Mouse (Mus musculus): Measurements from ENCODE around the gene Ralgapa2. TPM values are rescaled to one million over a fixed set of nuclear protein-coding genes. Genes with fewer than 3 reads are reported as not detected.

The Ralgapa2 gene
- polyA plus RNA-seq, 1 experiment from 2014 or later = 9.0 TPM

DNA sequence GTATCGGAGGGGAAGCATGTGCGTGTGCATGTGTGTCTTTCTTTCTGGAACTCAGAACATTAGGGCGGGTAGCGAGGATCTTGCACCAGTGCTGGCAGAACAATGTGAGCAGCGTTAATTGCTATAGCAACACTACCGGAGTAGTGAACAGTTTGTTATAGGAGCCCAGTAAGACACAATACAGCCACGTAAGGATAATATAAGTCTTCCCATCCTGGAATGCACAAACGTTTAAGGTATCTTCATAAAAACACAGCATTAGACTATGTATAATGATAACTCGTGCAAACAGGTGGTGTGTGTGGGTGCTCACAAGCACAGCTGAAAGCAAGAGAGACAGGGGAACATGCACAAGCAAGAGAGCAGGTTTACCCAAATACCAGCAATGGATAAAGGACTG lies 16.4 kb downstream of the Ralgapa2 start:
- H3K4me1 ChIP-seq = no peaks in the 10 kb centered on the region
- no peak overlapping the region for H3K9ac ChIP-seq
- no peaks in the 10 kb centered on the region for H3K27me3 ChIP-seq (replicated peaks)
- H3K4me2 ChIP-seq = no peak overlapping the region
- WGBS = 84% methylated on average over 9 of the region's 9 CpGs
- H3K36me3 ChIP-seq = no peaks in the 10 kb centered on the region
- H3K9me3 ChIP-seq = no peaks in the 10 kb centered on the region
- no peak overlapping the region for H3K27ac ChIP-seq
- H3K4me3 ChIP-seq (replicated peaks) = no peak overlapping the region
- ATAC-seq (ENCODE audit: insufficient read depth, low FRiP score, low read depth) = no peak

DNA sequence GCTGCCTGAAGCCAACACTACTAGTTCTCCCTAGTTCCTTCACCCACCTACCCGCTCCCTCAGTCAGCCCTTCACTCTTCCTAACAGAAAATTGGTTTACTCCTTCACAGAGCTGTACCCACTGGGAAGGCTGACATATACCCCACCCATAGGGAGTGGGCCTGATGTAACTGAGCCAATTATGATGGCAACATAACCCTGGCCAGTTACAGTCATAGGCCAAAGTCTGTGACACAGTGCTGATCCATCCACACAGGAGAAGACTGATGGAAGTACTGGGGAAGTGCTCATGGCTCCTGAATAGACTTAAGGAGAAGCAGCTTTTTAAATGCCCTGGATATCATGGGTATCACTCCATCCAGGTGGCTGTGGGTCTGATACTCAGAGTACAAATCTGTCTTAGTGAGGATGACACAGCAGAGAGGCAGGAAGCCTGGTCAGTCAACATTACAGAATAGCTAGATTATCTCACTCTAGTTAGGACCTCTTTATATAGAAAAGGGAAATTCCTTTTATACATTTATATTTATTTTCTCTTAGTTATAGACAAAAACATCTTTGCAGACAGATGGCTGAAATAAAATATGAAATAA lies 18.7 kb downstream of the Ralgapa2 start:
- no peaks in the 10 kb centered on the region for H3K9me3 ChIP-seq
- 95% methylated on average over 1 of the region's 1 CpGs for WGBS
- no peak overlapping the region for H3K4me3 ChIP-seq (replicated peaks)
- H3K4me2 ChIP-seq = no peak overlapping the region
- no peaks in the 10 kb centered on the region for H3K4me1 ChIP-seq
- ATAC-seq (ENCODE audit: insufficient read depth, low FRiP score, low read depth) = no peak
- no peak overlapping the region for H3K27ac ChIP-seq
- no peaks in the 10 kb centered on the region for H3K27me3 ChIP-seq (replicated peaks)
- H3K36me3 ChIP-seq = no peaks in the 10 kb centered on the region
- H3K9ac ChIP-seq = no peak overlapping the region

DNA sequence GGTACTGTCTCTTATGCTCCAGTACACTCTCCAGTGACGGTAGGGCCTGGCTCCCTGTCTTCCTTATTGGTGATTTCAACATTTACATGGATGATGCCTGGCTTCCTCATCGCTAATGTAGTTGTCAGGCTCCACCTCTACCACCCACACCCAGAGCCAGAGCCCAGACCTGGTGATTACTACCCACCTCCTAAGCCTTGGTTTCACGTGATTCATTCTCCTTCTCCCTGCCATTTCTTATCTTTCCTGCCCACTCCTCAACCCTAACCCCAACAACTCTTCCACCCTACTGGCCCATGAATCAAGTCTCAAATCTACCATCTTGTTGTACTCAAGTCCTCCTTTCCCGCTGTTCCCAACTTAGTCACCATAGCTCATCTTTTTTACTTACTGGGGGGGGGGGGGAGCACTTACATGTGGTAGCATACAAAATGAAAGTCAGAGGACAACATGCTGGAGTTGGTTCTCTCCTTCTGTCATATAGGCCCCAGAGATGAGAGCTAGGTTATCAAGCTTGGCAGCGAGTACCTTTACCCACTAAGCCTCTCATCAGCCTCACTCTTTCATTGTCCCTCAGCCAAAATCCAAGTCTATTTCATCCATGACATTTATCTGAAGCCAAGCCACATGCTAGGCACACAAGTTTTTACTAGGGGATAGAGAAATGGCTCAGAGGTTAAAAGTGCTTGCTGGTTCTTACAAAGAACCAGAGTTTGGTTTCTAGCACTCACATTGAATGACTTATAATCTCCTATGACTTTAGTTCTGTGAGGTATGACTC lies 20.1 kb downstream of the Ralgapa2 start:
- H3K4me1 ChIP-seq = no peaks in the 10 kb centered on the region
- H3K4me3 ChIP-seq (replicated peaks) = no peak overlapping the region
- no peak overlapping the region for H3K27ac ChIP-seq
- H3K9ac ChIP-seq = no peak overlapping the region
- WGBS = 89% methylated on average over 5 of the region's 5 CpGs
- no peaks in the 10 kb centered on the region for H3K36me3 ChIP-seq
- no peaks in the 10 kb centered on the region for H3K27me3 ChIP-seq (replicated peaks)
- ATAC-seq (ENCODE audit: insufficient read depth, low FRiP score, low read depth) = no peak
- no peaks in the 10 kb centered on the region for H3K9me3 ChIP-seq
- no peak overlapping the region for H3K4me2 ChIP-seq

DNA sequence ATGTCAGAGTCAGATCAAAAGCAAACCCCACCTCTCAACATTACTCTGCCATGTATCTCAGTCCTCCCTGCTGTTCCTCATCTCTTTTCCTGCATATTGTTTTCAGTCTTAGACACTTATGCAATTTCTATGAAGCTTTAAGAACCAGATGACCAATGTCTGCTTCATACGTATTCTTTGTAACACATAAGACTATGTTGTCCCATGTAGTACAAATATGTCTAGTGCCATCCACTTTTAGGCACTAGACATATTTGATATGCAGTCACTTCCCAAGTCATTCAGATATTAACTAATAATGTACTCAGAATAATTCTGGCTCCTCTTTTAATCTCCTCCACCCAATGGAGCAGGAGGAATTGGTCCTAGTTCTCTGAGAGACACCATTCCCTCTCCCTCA lies 21.2 kb downstream of the Ralgapa2 start:
- Histone ChIP-seq H3K27me3 (replicated peaks) (no peaks in the 10 kb centered on the region), H3K27ac (no peak overlapping the region), H3K4me1 (no peaks in the 10 kb centered on the region), H3K4me2 (no peak overlapping the region), H3K36me3 (no peaks in the 10 kb centered on the region), H3K9me3 (no peaks in the 10 kb centered on the region), H3K4me3 (replicated peaks) (no peak overlapping the region), H3K9ac (no peak overlapping the region)
- no peak for ATAC-seq (ENCODE audit: insufficient read depth, low FRiP score, low read depth)
- 95% methylated on average over 1 of the region's 1 CpGs for WGBS

DNA sequence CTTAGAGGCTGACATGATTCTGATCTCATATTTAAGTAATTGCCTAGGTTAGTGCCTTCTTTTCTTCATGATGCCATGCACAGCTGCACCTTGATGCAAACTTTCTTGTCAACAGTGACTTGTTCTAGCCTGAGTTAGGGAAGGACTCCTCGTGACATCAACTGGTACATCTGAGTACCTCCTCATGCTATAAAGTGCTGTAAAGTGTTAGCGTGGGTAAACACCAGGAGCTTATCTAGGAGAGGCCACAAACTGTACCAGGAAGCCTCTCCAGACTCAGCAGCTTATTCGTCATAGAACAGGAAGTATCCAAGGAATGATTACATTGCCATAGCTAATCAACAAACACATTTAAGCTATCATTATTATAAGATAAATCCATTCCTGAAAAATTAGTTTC lies 23.9 kb downstream of the Ralgapa2 start:
- Histone ChIP-seq H3K9me3 (no peaks in the 10 kb centered on the region), H3K4me3 (replicated peaks) (no peak overlapping the region), H3K4me1 (no peaks in the 10 kb centered on the region), H3K27ac (no peak overlapping the region), H3K9ac (no peak overlapping the region), H3K27me3 (replicated peaks) (no peaks in the 10 kb centered on the region), H3K4me2 (no peak overlapping the region), H3K36me3 (0 out of 2 replicates have a peak, but pooled peaks cover 3% of the 10 kb centered on the region)
- no peak for ATAC-seq (ENCODE audit: insufficient read depth, low FRiP score, low read depth)
- WGBS = 65% methylated on average over 3 of the region's 3 CpGs

DNA sequence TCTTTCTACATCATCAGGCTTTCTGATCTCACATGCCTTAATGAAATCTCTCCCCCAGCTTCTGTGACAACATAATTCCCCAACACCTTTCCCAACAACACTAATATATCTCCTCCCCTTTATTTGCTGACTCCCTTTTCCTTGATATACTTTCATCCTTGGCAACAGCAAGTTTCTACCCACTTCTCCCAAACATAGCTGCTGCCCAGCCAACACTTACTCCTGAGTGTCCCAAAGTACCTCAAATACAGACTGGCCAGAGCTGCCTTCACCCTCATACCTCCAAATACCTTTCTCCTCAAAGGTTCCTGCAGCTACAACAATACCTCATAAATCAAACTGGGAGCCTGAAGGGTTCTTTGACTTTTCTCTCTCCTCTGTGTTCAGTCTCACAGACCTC lies 29.3 kb downstream of the Ralgapa2 start:
- no peak for ATAC-seq (ENCODE audit: insufficient read depth, low FRiP score, low read depth)
- H3K9ac ChIP-seq = no peak overlapping the region
- H3K36me3 ChIP-seq = 0 out of 2 replicates have a peak, but pooled peaks cover 7% of the 10 kb centered on the region
- no peak overlapping the region for H3K4me3 ChIP-seq (replicated peaks)
- no peaks in the 10 kb centered on the region for H3K4me1 ChIP-seq
- no peak overlapping the region for H3K4me2 ChIP-seq
- H3K27ac ChIP-seq = no peak overlapping the region
- H3K27me3 ChIP-seq (replicated peaks) = no peaks in the 10 kb centered on the region
- no peaks in the 10 kb centered on the region for H3K9me3 ChIP-seq

DNA sequence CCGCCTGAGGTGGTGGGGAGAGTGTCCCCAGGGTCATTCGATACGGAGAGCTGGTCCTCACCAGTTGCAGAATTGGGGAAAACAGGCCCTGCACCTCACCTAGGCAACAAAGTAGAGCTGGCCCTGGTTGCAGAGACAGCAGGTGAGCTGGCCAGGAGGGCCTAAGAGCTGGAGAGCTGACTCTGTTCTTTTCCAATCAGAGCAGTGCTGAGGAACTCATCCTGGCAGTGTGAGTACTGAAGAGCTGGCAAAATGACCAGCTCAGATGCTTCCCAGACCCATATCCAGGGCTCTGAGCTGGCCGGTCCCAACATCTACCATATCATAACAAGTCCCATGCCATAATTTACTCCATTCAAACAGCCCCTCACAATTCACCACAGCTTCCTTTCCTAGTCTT lies 34.7 kb downstream of the Ralgapa2 start:
- no peak for ATAC-seq (ENCODE audit: insufficient read depth, low FRiP score, low read depth)
- Histone ChIP-seq H3K36me3 (no peaks in the 10 kb centered on the region), H3K27ac (no peak overlapping the region), H3K9me3 (no peaks in the 10 kb centered on the region), H3K4me1 (no peaks in the 10 kb centered on the region), H3K9ac (no peak overlapping the region), H3K4me3 (replicated peaks) (no peak overlapping the region), H3K27me3 (replicated peaks) (no peaks in the 10 kb centered on the region), H3K4me2 (no peak overlapping the region)
- 88% methylated on average over 4 of the region's 4 CpGs for WGBS

DNA sequence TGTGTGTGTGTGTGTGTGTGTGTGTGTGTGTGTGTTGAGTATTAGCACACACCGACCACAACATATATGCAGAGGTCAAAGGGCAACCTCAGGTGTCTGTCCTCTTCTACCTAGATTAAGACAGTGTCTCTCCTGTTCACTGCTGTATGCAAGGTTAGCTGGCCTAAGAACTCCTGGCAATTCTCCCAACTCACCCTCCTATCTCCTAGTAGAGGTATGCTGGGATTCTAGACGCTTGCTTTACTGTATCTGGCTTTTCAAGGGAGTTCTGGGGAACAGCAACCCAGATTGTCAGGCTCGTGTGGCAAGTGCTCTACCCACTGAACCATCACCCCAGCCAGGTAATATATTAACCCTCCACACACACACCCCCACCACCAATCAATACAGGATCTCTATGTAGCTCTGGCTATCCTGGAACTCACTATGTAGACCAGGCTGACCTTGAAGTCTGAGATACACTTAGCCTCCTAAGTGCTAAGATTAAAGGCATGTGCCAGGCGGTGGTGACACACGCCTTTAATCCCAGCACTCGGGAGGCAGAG lies 35.6 kb downstream of the Ralgapa2 start:
- Histone ChIP-seq H3K4me2 (no peak overlapping the region), H3K27me3 (replicated peaks) (no peaks in the 10 kb centered on the region), H3K9me3 (no peaks in the 10 kb centered on the region), H3K27ac (no peak overlapping the region), H3K4me1 (no peaks in the 10 kb centered on the region), H3K36me3 (no peaks in the 10 kb centered on the region), H3K4me3 (replicated peaks) (no peak overlapping the region), H3K9ac (no peak overlapping the region)
- ATAC-seq (ENCODE audit: insufficient read depth, low FRiP score, low read depth) = no peak
- WGBS = 80% methylated on average over 6 of the region's 6 CpGs

DNA sequence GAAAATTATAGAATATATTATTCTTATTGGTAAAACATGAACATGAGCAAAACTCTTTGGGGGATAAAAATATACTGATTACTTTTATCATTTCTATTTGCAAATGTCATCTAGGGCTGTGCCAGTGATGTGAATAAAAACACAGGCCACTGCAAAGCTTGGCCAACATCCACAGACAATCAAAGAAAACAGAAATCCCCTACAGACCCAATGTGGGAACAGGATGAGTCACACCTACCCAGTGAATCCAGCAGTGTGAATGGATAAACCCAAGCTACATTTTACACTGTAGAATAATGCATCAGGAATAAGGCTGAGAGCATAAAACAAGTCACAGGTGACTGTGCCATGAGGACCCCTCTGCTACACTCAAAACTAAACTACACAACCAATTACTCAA lies 36.1 kb downstream of the Ralgapa2 start:
- Histone ChIP-seq H3K4me3 (replicated peaks) (no peak overlapping the region), H3K4me1 (no peaks in the 10 kb centered on the region), H3K9me3 (no peaks in the 10 kb centered on the region), H3K27ac (no peak overlapping the region), H3K27me3 (replicated peaks) (no peaks in the 10 kb centered on the region), H3K36me3 (no peaks in the 10 kb centered on the region), H3K9ac (no peak overlapping the region), H3K4me2 (no peak overlapping the region)
- ATAC-seq (ENCODE audit: insufficient read depth, low FRiP score, low read depth) = no peak

DNA sequence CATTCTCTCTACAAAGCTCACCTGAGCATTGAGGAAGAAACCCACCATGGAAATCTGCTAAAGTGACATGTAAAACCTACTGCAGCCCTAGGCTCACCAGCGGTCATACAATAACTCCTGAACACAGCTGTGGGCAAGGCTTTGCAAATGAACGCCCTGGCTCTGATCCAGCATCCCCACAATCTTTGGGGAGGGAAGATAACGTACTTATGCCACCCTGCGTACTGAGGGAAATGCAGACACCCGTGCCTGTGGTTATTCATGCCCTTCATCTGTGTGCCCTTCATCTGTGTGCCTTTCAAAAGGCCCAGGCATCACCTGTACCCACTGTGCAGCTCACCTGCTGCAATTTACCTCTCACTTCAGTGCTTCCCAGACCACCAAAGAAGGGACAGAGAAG lies 41.2 kb downstream of the Ralgapa2 start:
- Histone ChIP-seq H3K4me2 (no peak overlapping the region), H3K36me3 (no peaks in the 10 kb centered on the region), H3K9me3 (no peaks in the 10 kb centered on the region), H3K27me3 (replicated peaks) (no peaks in the 10 kb centered on the region), H3K9ac (no peak overlapping the region), H3K4me3 (replicated peaks) (no peak overlapping the region), H3K27ac (no peak overlapping the region), H3K4me1 (0 out of 2 replicates have a peak, but pooled peaks cover 4% of the 10 kb centered on the region)
- peak; percentile 39; the same call in 1 of the 2 replicates for ATAC-seq (ENCODE audit: insufficient read depth, low FRiP score, low read depth)
- WGBS = 53% methylated on average over 5 of the region's 5 CpGs

DNA sequence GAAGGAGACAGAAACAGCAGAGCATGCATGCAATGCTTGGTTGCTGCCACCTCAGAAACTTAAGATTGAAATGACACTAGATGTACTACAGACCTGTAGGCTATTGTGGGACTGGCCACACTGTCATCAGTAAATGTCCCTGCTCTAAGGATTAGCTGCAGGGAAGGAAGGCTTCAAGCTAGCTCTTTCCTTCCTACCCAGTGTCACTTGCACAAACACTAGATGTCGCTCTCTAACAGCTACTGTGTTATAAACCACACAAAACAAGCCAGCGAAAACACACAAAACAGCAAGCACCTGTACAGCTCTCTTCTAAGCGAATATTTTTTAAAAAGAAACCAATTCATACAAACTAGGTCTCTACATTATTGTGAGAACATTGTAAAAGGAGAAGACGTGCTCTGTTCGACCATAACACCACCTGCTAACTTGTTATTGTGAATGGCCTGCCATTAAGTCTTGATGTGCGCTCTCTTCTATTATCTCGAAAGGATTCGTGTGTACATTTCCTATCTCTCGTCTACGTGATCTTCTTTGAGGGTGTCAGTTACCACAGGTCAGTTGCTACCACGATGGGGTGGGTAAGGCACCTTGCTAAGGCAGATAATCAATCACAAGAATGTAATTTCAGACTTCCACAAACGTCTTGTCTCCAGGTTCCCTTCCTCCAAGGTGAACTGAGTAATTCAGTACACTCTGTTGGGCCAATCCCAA lies 42.3 kb downstream of the Ralgapa2 start:
- H3K4me3 ChIP-seq (replicated peaks) = no peak overlapping the region
- no peak overlapping the region for H3K27ac ChIP-seq
- peak; percentile 66; the same call in 1 of the 2 replicates for ATAC-seq (ENCODE audit: insufficient read depth, low FRiP score, low read depth)
- no peaks in the 10 kb centered on the region for H3K27me3 ChIP-seq (replicated peaks)
- H3K36me3 ChIP-seq = no peaks in the 10 kb centered on the region
- no peak overlapping the region for H3K4me2 ChIP-seq
- H3K4me1 ChIP-seq = 0 out of 2 replicates have a peak, but pooled peaks cover 4% of the 10 kb centered on the region
- WGBS = 39% methylated on average over 12 of the region's 12 CpGs
- no peaks in the 10 kb centered on the region for H3K9me3 ChIP-seq
- no peak overlapping the region for H3K9ac ChIP-seq

DNA sequence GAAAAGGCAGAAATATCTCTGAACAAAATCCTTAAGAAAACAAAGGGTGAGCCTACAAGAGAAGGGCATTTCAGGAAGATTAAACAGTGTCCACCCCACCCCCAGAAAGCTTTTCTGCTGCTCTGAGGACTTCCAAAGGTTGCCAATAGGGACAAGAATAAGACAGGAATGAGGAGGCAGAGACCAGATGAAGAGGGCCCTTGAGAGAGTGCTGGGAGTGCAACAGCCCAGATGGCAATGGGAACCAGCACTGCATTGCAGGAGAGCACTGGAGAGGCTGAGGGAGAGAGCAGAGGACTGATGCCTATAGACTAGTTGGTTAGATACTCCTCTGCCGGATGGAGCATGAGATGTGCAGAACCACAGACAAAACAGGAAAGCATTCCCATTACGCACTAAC lies 43.2 kb downstream of the Ralgapa2 start:
- Histone ChIP-seq H3K4me1 (0 out of 2 replicates have a peak, but pooled peaks cover 4% of the 10 kb centered on the region), H3K27me3 (replicated peaks) (no peaks in the 10 kb centered on the region), H3K9me3 (no peaks in the 10 kb centered on the region), H3K27ac (no peak overlapping the region), H3K4me3 (replicated peaks) (no peak overlapping the region), H3K9ac (no peak overlapping the region), H3K36me3 (no peaks in the 10 kb centered on the region), H3K4me2 (no peak overlapping the region)
- no peak for ATAC-seq (ENCODE audit: insufficient read depth, low FRiP score, low read depth)
- 82% methylated on average over 2 of the region's 2 CpGs for WGBS
